Mouse (Mus musculus) midbrain, embryonic 14.5 days (tissue): ENCODE results near the gene Lbhd2. TPM values are rescaled to one million over a fixed set of nuclear protein-coding genes. Genes with fewer than 3 reads are reported as not detected.
A peak's percentile ranks its signal among the peaks of the same experiment; 100 is the strongest.

Experiments
- ATAC-seq: fragments of 200-750 bp; cut with Nextera tagmentation; 2 replicates; pipeline ENCODE4 v1.8.0; 2017; ENCODE audit warnings: moderate number of reproducible peaks, moderate library complexity; ENCODE audit not compliant: low FRiP score, low TSS enrichment
- DNase-seq: peaks from one replicate; pipeline ENCODE4 v3.0.0-alpha.2; 2015
- H3K27ac ChIP-seq: fragments of 300-500 bp; sonication (generic); replicated peaks from 2 replicates; pipeline ENCODE4 v1.5.1; 2014; ENCODE audit warnings: mild to moderate bottlenecking, low read depth, low read length, moderate library complexity
- H3K27me3 ChIP-seq: fragments of 300-500 bp; sonication (generic); 2 replicates; pipeline ENCODE4 v1.6.1; 2014; ENCODE audit warnings: low read length, control low read depth, mixed read lengths; ENCODE audit not compliant: control insufficient read depth, insufficient read depth
- H3K36me3 ChIP-seq: fragments of 300-500 bp; sonication (generic); 2 replicates; pipeline ENCODE4 v1.6.1; 2014; ENCODE audit warnings: low read length, control low read depth; ENCODE audit not compliant: control insufficient read depth, insufficient read depth
- H3K4me1 ChIP-seq: fragments of 300-500 bp; sonication (generic); 2 replicates; pipeline ENCODE4 v1.6.1; 2014; ENCODE audit warnings: mild to moderate bottlenecking, antibody characterized with exemption, low read length, control low read depth; ENCODE audit not compliant: control insufficient read depth, insufficient read depth
- H3K4me2 ChIP-seq: fragments of 300-500 bp; sonication (generic); 2 replicates; pipeline ENCODE4 v1.6.1; 2014; ENCODE audit warnings: mild to moderate bottlenecking, low read length, moderate library complexity
- H3K4me3 ChIP-seq: fragments of 300-500 bp; sonication (generic); replicated peaks from 2 replicates; pipeline ENCODE4 v1.5.1; 2014; ENCODE audit warnings: low read depth, low read length
- H3K9ac ChIP-seq: fragments of 300-500 bp; sonication (generic); replicated peaks from 2 replicates; pipeline ENCODE4 v1.6.1; 2014; ENCODE audit warnings: mild to moderate bottlenecking, low read length, moderate library complexity
- H3K9me3 ChIP-seq: fragments of 300-500 bp; sonication (generic); 2 replicates; pipeline ENCODE4 v1.6.1; 2016; ENCODE audit warnings: low read length, control low read depth, mixed read lengths; ENCODE audit not compliant: control insufficient read depth
- WGBS: fragments of 180-500 bp; shearing (Covaris S2); extraction: QIAGEN DNeasy Blood & Tissue Kit; methylation state at CpG from one replicate; pipeline ENCODE4 v1.1.7; 2014; 5-methylcytosine and 5-hydroxymethylcytosine counted together
- polyA plus RNA-seq: library from polyadenylated mRNA; unstranded; fragments of >200 nt; fragmentation: Nextera tagmentation; extraction: Ambion mirVana; gene quantifications from 2 replicates; pipeline ENCODE4 v1.2.1, GENCODE M21; 2014

Gene Lbhd2
- 2.0 and 3.3 TPM in 2 replicates for polyA plus RNA-seq

DNA sequence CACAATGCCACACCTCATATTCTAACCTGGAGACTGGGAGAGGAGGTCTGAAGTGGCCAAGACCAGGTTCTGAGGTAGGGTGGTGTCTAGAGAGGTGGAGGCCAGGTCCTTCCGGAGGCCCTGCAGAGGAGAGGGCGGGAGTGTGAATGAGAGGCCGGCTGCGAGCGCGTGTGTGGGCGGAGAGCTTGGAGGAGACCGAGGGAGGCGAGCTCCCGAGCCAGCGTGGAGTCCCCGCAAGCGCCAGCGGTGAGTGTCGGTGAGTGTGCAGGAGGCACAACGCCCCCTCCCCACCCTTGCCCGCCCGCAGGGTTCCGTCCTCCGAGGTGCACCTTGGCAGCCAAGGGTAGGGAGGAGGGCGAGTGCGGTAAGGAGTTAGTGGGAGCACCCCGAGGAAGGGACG lies at the start of gene Lbhd2:
Gene Lbhd2, plus strand, starts transcription at position 188 of the 400 bp plus-strand sequence.
- peak within 1 kb of the TSS; percentile 24; the same call in 1 of the 2 replicates for H3K4me2 ChIP-seq
- no peak within 1 kb of the TSS for H3K4me3 ChIP-seq
- H3K27ac ChIP-seq = no peak within 1 kb of the TSS
- 2% methylated on average over 24 of the region's 24 CpGs for WGBS
- ATAC-seq = no peak
- H3K9ac ChIP-seq = no peak within 1 kb of the TSS
- H3K9me3 ChIP-seq = no peaks in the 10 kb centered on the region
- DNase-seq = no peak
- peaks cover 11% of the 10 kb centered on the region; the same call in 1 of the 2 replicates for H3K4me1 ChIP-seq
- H3K27me3 ChIP-seq = peaks cover 5% of the 10 kb centered on the region; the same call in 1 of the 2 replicates
- no peaks in the 10 kb centered on the region for H3K36me3 ChIP-seq

DNA sequence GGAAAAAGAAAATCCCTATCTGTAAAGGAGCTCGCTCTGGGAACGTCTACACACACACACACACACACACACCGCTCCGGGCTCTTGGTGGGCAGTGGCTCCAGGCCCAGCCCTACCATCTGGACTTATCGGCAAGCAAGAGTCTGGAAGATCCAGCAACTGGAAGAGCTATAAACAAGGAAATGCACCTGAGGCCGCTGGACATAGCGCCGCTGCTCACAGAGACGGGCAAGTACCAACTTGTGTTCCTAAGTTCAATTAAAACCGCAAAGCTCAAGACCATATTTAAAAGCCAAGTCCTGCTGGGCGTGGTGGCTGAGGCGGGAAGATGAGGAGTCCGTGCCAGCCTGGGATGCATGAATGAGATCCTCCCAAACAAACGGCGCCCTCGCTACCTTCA lies 45.9 kb upstream of the Lbhd2 start:
- no peak overlapping the region for H3K4me3 ChIP-seq
- DNase-seq (no peak), ATAC-seq (no peak)
- no peaks in the 10 kb centered on the region for H3K27me3 ChIP-seq
- 92% methylated on average over 16 of the region's 16 CpGs for WGBS
- H3K27ac ChIP-seq = no peak overlapping the region
- no peak overlapping the region for H3K4me2 ChIP-seq
- H3K4me1 ChIP-seq = peaks cover 14% of the 10 kb centered on the region; the same call in 1 of the 2 replicates
- no peaks in the 10 kb centered on the region for H3K9me3 ChIP-seq
- no peaks in the 10 kb centered on the region for H3K36me3 ChIP-seq
- H3K9ac ChIP-seq = no peak overlapping the region

DNA sequence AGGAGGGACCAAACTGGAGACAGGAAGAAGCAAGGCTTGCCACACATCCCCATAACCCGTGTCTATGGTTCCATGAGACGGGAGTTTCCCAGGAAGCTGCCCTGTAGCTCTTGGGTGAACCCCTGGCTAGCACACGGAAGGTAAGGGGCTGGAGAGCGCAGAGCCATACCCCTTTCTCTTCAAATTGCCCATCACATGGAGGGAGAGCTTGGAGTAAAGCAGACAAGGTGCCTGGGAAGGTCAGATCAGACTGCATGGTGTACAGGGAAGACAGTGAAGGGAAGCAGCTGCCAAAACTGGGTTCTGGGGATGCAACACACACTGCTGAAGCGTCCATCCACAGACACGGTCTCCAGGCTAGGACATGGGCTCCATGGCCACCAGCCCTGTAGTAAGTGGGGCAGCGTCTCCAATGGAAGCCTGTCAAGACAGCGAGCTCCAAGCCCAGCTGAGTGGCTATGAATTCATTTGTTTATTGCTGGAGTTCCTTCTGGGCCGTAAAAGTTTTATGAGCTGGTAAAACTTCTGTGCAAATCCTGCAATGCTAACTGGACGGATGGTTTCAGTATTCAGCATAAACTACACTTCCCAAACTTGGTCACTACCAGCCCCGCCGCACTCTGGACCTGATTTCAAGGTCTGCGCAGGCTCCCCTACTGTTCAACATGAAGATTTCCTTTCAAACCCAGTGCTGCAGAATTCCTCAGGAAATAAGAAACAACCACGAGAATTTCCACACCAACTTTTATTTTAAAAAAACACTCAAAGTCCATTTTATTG lies 45.1 kb upstream of the Lbhd2 start:
- no peaks in the 10 kb centered on the region for H3K36me3 ChIP-seq
- no peaks in the 10 kb centered on the region for H3K27me3 ChIP-seq
- H3K4me3 ChIP-seq = no peak overlapping the region
- 84% methylated on average over 14 of the region's 14 CpGs for WGBS
- DNase-seq (no peak), ATAC-seq (no peak)
- no peak overlapping the region for H3K4me2 ChIP-seq
- no peak overlapping the region for H3K27ac ChIP-seq
- no peak overlapping the region for H3K9ac ChIP-seq
- H3K4me1 ChIP-seq = peaks cover 14% of the 10 kb centered on the region; the same call in 1 of the 2 replicates
- H3K9me3 ChIP-seq = no peaks in the 10 kb centered on the region

DNA sequence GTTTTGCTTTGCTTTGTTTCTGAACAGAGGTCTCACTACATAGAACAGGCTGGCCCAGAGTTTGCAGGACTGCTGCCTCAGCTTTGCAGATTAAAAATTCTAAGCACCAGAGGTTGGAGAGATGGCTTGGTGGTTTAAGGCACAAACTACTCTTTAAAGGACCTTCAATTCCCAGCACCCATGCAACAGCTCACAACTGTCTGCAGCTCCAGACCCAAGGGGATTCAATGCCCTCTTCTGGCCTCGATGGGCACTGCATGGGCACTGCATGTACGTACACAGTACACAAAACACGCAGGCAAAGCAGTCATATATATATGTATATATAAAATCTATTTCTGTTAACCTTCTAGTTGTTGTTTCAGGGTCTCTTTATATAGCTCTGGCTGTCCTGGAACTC lies 42.4 kb upstream of the Lbhd2 start:
- H3K9ac ChIP-seq = no peak overlapping the region
- no peaks in the 10 kb centered on the region for H3K27me3 ChIP-seq
- DNase-seq (no peak), ATAC-seq (no peak)
- no peaks in the 10 kb centered on the region for H3K9me3 ChIP-seq
- no peaks in the 10 kb centered on the region for H3K36me3 ChIP-seq
- no peak overlapping the region for H3K27ac ChIP-seq
- no peak overlapping the region for H3K4me2 ChIP-seq
- H3K4me1 ChIP-seq = no peaks in the 10 kb centered on the region
- no peak overlapping the region for H3K4me3 ChIP-seq
- WGBS = 87% methylated on average over 3 of the region's 3 CpGs

DNA sequence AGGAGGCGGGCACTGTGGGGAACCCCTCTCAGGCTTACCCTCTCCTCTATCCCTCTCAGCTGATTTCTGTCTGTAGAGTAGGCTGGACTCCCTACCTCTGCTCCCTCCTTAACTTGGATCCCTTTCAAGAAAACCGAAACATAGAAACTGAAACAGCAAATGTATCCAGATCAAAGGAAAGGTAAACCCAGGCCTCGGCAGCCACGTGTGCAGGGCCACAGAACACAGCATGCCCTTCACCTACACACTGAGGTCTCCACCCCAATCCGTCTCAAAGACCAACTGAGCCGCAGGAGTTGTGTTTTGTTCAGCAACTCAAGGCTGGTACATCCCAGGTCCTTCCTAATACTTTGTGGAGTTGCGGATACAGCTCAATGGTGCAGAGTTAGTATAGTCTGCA lies 39.5 kb upstream of the Lbhd2 start:
- no peaks in the 10 kb centered on the region for H3K4me1 ChIP-seq
- no peaks in the 10 kb centered on the region for H3K9me3 ChIP-seq
- H3K4me3 ChIP-seq = no peak overlapping the region
- H3K27ac ChIP-seq = no peak overlapping the region
- H3K4me2 ChIP-seq = no peak overlapping the region
- no peaks in the 10 kb centered on the region for H3K27me3 ChIP-seq
- 92% methylated on average over 7 of the region's 7 CpGs for WGBS
- ATAC-seq = no peak
- no peak for DNase-seq
- H3K36me3 ChIP-seq = no peaks in the 10 kb centered on the region
- no peak overlapping the region for H3K9ac ChIP-seq

DNA sequence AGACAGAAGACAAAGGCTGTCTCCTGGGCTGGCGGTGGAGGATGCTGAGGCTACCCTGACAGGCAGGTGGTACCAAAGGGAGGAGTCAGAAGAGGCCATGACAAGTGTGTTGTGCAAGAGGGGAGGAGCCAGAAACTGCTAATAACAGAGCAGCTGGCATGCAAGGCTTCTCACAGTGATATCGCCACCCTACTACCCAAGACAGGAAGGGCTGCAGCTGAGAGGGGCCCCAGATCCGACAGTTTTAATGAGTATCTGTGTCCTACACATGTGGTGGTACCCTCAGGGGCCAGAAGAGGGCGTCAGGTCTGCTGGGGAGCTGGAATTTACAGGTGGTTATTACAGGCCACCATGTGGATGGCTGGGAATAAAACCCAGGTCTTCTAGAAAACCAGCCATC lies 36.4 kb upstream of the Lbhd2 start:
- Histone ChIP-seq H3K36me3 (no peaks in the 10 kb centered on the region), H3K4me3 (no peak overlapping the region), H3K27me3 (no peaks in the 10 kb centered on the region), H3K27ac (no peak overlapping the region), H3K4me1 (peaks cover 4% of the 10 kb centered on the region), H3K9me3 (no peaks in the 10 kb centered on the region), H3K4me2 (no peak overlapping the region), H3K9ac (no peak overlapping the region)
- 51% methylated on average over 4 of the region's 4 CpGs for whole genome bisulfite sequencing
- no peak for DNase-seq
- ATAC-seq = no peak

DNA sequence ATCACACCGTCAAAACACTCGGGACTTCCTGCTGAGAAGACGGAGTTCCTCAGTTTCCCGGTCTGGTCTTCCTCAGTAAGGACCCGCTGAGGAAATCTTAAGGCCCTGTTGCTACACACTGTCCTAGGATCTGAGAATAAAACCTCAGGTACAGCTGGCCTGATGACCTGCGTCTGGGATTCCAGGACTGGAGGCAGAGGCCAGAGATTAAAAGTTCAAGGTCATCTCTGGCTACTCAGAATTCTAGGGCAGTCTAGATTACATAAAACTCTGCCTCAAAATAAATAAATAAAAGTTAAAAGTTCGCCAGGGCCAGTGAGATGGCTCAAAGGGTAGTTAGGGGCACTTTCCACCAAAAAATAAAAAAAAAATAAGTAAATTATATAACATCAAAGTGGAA lies 34.7 kb upstream of the Lbhd2 start:
- Histone ChIP-seq H3K9ac (no peak overlapping the region), H3K4me3 (no peak overlapping the region), H3K9me3 (no peaks in the 10 kb centered on the region), H3K36me3 (no peaks in the 10 kb centered on the region), H3K27ac (no peak overlapping the region), H3K27me3 (no peaks in the 10 kb centered on the region), H3K4me2 (no peak overlapping the region), H3K4me1 (peaks cover 16% of the 10 kb centered on the region)
- DNase-seq = no peak
- no peak for ATAC-seq
- WGBS = 89% methylated on average over 7 of the region's 7 CpGs

DNA sequence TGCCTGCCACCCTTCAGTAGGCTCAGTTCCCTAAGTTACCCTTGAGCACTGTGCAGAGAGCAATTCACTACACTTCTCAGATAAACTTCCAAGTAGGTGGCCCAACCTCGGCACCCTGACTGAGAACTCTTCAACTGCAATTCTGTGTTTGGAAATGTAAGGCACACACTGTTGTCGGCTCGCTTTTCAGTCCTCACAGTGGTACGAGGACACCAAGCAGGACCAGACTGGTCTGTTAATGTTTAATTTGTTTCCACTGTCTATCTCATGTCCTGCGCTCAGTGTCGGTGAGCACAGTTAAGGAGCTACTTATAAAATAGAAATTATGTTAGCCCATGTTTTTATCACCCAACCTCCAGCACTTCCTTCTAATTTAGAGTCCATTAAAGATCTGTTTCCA lies 33.2 kb upstream of the Lbhd2 start:
- WGBS = 88% methylated on average over 6 of the region's 6 CpGs

DNA sequence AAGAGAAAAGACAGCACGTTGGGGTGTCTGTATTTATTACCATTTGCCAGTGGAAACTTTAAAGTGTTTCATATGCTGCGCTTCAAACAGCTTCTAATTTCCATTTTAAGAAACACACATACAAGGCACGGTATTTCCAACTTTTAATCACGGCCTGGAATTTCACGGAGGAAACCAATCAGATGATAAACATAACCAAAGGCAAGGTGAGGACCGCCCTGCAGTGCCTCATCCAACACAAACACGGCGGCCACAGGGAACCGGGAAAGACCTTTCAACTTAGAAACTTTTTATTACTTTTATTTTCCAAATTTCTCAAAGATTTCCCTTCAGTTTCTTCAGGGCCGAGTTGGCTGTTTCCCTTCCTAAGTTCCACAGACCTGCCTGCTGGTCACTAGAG lies 31.9 kb upstream of the Lbhd2 start:
- H3K36me3 ChIP-seq = no peaks in the 10 kb centered on the region
- peak overlapping the region; percentile 21; the same call in 1 of the 2 replicates for H3K4me2 ChIP-seq
- no peaks in the 10 kb centered on the region for H3K9me3 ChIP-seq
- H3K9ac ChIP-seq = no peak overlapping the region
- no peak for ATAC-seq
- 84% methylated on average over 10 of the region's 10 CpGs for WGBS
- H3K27ac ChIP-seq = no peak overlapping the region
- H3K4me3 ChIP-seq = no peak overlapping the region
- H3K27me3 ChIP-seq = no peaks in the 10 kb centered on the region
- DNase-seq = no peak
- H3K4me1 ChIP-seq = peaks cover 16% of the 10 kb centered on the region

More for the DNA sequence above, 33.2 kb upstream of the Lbhd2 start:
- H3K9ac ChIP-seq = no peak overlapping the region
- no peaks in the 10 kb centered on the region for H3K9me3 ChIP-seq
- H3K4me1 ChIP-seq = peaks cover 16% of the 10 kb centered on the region
- H3K27me3 ChIP-seq = no peaks in the 10 kb centered on the region
- no peak for ATAC-seq
- H3K36me3 ChIP-seq = no peaks in the 10 kb centered on the region
- no peak overlapping the region for H3K4me3 ChIP-seq
- H3K27ac ChIP-seq = no peak overlapping the region
- DNase-seq = no peak
- no peak overlapping the region for H3K4me2 ChIP-seq
